Mouse (Mus musculus): ENCODE measurements around the gene Prr15.

GRCm38 (mm10) chr6:54326671-54327625 lies 1.3 kb downstream of the Prr15 start:
- no peak for TF ChIP-seq CTCF (IDR thresholded peaks at IDR 0.05; ENCODE audit: borderline replicate concordance, insufficient read depth, low read length)
- no peak for TF ChIP-seq POLR2A (IDR thresholded peaks at IDR 0.05; ENCODE audit: low read depth, low read length)

Data from embryonic fibroblast, embryonic 13.5 days (primary cell).